Comparison of ENCODE assay signal across 17 mouse cellular contexts in genomic region chr19:57083887-57084286, GRCm38 (mm10).
"Had no signal": no experiment of that assay in that cellular context is flagged by ENCODE, and none has a peak within 500 bp of the region (broad histone marks: within the 10 kb centered on the region; RNA-seq: fewer than 3 reads in every experiment).

No protein-coding gene starts in this region.

- DNase-seq: kidney, adult 9 months; kidney, postnatal 14 days; kidney, postnatal 4 days; layer of hippocampus, postnatal 36 days; liver, embryonic 13.5 days; lung, adult 2 months; lung, postnatal 14 days; lung, postnatal 4 days; right cerebral cortex, postnatal 14 days; right cerebral cortex, postnatal 4 days; thymus, postnatal 25 days had no signal

- H3K27me3 ChIP-seq: liver, embryonic 13.5 days; midbrain, embryonic 13.5 days; neural tube, embryonic 13.5 days had no signal

- H3K9me3 ChIP-seq: liver, embryonic 13.5 days; midbrain, embryonic 13.5 days had no signal

- H3K4me3 ChIP-seq: left cerebral cortex, adult 2 months; liver, embryonic 13.5 days; midbrain, embryonic 10.5 days; midbrain, embryonic 13.5 days; myocyte; neural tube, embryonic 13.5 days had no signal

- H3K27ac ChIP-seq: left cerebral cortex, adult 2 months; liver, embryonic 13.5 days; midbrain, embryonic 10.5 days; midbrain, embryonic 13.5 days; neural tube, embryonic 13.5 days had no signal

- ATAC-seq: midbrain, embryonic 13.5 days; midbrain, embryonic 16.5 days had no signal

- H3K4me2 ChIP-seq: liver, embryonic 13.5 days; midbrain, embryonic 13.5 days; neural tube, embryonic 13.5 days had no signal

- H3K36me3 ChIP-seq: liver, embryonic 13.5 days; midbrain, embryonic 13.5 days; neural tube, embryonic 13.5 days had no signal

- H3K9ac ChIP-seq: liver, embryonic 13.5 days; midbrain, embryonic 13.5 days; neural tube, embryonic 13.5 days had no signal
